Mouse (Mus musculus): ENCODE measurements around the gene Dnah11.

DNA sequence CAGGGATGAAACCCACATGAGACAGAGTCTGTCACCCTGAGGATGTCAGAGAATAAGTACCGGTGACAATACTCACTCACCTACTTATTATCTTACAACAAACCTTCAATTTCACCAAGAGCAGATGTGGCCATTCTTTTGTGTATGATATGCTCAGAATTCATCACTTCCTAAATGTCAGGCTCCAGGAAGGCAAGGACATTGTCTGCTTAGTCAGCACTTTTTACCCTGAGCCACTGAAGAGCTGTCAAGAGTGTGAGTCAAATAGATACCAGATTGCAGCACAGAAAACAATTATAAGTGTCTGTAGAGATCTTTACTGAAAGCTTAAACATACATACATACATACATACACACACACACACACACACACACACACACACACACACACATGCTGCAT is 127.2 kb downstream of the Dnah11 start:
- no peak for TF ChIP-seq CTCF (IDR thresholded peaks at IDR 0.05; ENCODE audit: extremely low read depth, insufficient read depth, low read length)
- TF ChIP-seq POLR2A (IDR thresholded peaks at IDR 0.05; ENCODE audit: extremely low read depth, insufficient read depth, low read length), result no peak

Measured in cortical plate, adult 2 months (tissue).